Mouse (Mus musculus): ENCODE results near the gene Mpg. TPM values are rescaled to one million over a fixed set of nuclear protein-coding genes. Genes with fewer than 3 reads are reported as not detected.
"Not testable (repeated sequence)": the region's sequence is repeated elsewhere in the genome, so short reads cannot be mapped to it uniquely, and the experiment has no call there.

Gene Mpg
- total RNA-seq, 2 experiments from 2014 or later, result 20.0 to 20.8 TPM

DNA sequence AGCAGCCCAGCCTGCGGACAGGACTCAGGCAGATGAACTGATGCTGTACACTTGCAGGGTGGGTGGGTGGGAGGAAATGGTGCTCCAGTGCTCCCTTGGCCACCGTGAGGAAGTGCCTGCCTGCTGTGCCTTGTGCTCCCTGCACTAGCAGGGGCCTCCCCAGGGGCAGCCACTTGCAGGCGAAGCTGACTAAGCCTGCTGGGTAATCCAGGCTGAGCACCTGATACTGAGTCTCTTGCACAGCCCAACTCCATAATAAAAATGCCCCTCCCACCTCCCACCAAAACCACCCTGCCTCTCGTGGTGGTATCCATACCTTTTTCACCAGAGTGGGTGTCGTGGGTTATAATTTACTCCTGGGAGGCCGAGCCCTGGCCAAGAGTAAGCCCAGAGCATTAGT lies 27.1 kb upstream of the Mpg start:
- intact Hi-C loops (cut with DNase I), result loop anchor here (5.0 kb wide), 1 partner anchor 78 kb away; the partner anchor contains the start of gene Hba-x
- DNase-seq (ENCODE audit: low spot score in 2 of 2), result no peak

GRCm38 (mm10) chr11:32200075-32200601 lies 26.2 kb upstream of the Mpg start, which contains the start of gene Il9r:
Gene Il9r, minus strand, starts transcription at chr11:32200279.
- intact Hi-C loops (cut with DNase I), result no loop called here
- DNase-seq (ENCODE audit: low spot score in 2 of 2), result no peak

DNA sequence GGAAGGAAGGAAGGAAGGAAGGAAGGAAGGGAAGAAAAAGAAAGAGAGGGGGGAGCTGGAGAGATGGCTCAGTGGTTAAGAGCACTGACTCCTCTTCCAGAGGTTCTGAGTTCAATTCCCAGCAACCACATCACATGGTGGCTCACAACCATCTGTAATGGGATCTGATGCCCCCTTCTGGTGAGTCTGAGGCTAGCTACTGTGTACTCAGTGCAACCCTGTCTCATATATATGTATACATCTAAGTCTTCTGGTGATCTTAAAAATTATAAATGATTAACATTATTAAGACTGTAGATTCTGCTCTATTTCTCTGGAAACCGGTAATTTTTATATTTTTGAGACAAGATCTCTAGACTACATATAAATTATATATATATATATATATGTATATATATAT lies 25.3 kb upstream of the Mpg start:
- DNase-seq (ENCODE audit: low spot score in 2 of 2); intact Hi-C loops (cut with DNase I): not testable (repeated sequence)

DNA sequence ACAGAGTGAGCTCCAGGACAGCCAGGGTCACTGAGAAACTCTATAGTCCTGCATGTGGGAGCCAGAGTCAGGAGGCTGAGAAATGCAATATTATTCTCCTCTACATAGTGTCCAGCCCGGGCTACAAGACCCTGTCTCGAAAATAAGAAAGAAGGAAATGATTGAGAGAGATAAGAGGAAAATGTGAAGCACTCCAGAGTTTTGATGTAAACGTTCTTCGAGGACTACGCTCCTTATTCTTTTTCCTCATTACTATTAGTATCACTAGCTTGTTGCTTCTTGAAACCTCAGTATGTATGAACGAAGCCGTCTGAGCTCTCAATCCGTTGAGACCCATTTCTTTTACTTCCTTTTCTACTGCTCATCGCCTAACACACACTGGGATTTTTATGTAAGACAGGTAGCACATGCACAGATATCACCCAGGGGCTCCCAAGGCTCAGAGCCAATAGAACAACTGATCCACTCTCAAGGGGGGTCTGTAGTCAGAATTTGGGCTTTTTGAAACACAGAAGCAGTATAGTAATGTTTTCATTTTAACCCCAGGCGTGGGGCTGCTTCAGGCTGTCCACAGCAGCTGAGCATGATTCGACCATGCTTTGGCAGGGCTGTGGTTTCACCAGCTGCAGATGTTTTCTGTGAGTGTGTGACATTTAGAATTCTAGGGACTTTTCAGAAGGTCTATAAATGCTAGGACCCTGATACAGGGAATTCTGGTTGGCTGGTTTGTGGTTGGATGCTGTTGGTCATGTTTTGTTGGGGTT lies 24.2 kb upstream of the Mpg start:
- intact Hi-C loops (cut with DNase I), result no loop called here

DNA sequence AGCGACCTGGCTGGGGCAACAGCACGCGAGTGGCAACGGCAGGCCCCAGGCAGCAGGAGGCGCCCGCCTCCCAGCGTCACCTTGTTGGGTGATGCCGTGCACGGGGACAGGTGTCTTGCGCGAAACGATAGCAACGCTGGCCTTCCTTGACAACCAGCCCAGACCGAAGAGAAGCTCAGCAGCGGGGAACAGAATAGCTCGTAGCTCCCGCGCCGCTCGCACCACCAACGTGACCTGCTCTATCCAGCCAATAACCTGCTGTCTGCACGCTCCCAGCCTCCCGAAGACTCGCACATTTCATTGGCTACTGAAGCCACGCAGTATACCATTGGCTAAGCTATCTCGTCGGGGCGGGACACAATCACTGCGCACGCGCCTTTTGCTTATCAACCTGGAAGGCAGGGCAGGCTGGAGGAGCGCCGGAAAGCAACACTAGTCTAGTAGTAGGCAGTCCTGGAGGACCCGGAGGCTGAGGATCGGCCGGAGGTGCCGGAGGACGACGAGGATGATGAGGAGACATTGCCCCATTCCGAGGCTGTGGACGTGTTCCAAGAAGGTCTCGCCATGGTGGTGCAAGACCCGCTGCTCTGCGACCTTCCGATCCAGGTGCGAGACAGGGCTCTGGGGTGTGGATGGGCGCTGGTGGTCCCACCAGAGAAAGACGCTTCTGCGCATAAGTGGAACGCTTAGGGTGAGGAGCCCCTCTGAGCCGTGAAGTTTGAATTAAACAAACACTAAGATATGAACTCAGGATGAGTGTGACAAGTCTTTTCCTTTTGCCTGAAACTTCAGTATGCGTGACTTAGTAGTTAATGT lies 21.0 kb upstream of the Mpg start, which contains the start of gene Snrnp25:
TSS of gene Snrnp25 (plus strand) at position 358 of the 816 bp plus-strand sequence.
- peak; percentile 95 to 98 for DNase-seq (ENCODE audit: low spot score in 2 of 2)
- intact Hi-C loops (cut with DNase I), result no loop called here

More for the DNA sequence above, 24.2 kb upstream of the Mpg start:
- no peak for DNase-seq (ENCODE audit: low spot score in 2 of 2)

DNA sequence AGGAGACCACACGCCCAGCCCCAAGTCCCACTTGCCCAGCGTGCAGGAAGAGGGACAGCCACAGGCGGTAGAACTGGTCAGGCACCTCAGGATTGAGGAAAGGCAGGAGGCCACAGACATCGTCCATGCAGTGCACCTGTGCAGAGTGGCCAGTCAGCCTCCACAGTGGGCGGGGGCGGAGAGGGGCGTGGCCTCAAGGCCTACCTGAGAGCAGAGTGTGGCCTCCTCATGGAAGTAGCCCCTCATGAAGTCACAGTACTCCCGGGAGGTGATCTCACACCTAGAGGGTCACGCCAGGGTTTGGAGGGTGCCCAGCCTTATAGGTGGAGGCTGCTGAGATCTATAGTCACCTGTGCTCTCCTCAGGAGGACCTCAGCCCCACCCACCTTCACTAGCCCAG lies 15.7 kb upstream of the Mpg start:
- DNase-seq (ENCODE audit: low spot score in 2 of 2), result no peak
- intact Hi-C loops (cut with DNase I), result loop anchor here (10.0 kb wide), 1 partner anchor 114 kb away; no protein-coding TSS in a partner anchor

GRCm38 (mm10) chr11:32215372-32216162 lies 10.7 kb upstream of the Mpg start:
- DNase-seq (ENCODE audit: low spot score in 2 of 2), result no peak
- intact Hi-C loops (cut with DNase I), result loop anchor here (10.0 kb wide), 1 partner anchor 109 kb away; no protein-coding TSS in a partner anchor

DNA sequence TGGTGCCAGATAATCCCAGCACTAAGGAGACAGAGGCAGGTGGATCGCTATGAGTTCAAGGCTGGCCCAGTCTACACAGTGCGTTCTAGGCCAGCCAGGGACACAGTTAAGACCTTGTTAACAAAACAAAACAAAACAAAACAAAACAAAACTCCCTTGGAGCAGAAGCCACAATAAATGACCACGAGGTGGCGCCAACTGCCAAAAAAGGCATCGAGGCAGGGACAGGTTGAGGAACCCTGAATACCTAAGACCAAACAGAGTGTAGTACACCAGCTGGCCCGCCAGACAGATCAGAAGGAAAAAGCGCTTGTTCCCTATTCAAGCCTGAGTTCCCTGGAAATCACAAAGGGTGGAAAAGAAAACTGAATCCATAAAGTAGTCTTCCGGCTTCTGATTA lies 9.5 kb upstream of the Mpg start:
- peak; percentile 75 to 76 for DNase-seq (ENCODE audit: low spot score in 2 of 2)
- intact Hi-C loops (cut with DNase I), result loop anchor here (1.0 to 10.0 kb wide), 2 partner anchors 21 to 108 kb away; no protein-coding TSS in a partner anchor

- DNase-seq (ENCODE audit: low spot score in 2 of 2), result no peak
These were observed 7.7 kb upstream of the Mpg start for GRCm38 (mm10) chr11:32218501-32219050.

GRCm38 (mm10) chr11:32219287-32219686 lies 7.0 kb upstream of the Mpg start:
- intact Hi-C loops (cut with DNase I), result loop anchor here (10.0 kb wide), 1 partner anchor 106 kb away; no protein-coding TSS in a partner anchor
- DNase-seq (ENCODE audit: low spot score in 2 of 2), result no peak

More at GRCm38 (mm10) chr11:32218501-32219050, 7.7 kb upstream of the Mpg start:
- intact Hi-C loops (cut with DNase I), result loop anchor here (10.0 kb wide), 1 partner anchor 106 kb away; no protein-coding TSS in a partner anchor

- intact Hi-C loops (cut with DNase I), result no loop called here
These were observed 5.6 kb upstream of the Mpg start for GRCm38 (mm10) chr11:32220607-32221224.

DNA sequence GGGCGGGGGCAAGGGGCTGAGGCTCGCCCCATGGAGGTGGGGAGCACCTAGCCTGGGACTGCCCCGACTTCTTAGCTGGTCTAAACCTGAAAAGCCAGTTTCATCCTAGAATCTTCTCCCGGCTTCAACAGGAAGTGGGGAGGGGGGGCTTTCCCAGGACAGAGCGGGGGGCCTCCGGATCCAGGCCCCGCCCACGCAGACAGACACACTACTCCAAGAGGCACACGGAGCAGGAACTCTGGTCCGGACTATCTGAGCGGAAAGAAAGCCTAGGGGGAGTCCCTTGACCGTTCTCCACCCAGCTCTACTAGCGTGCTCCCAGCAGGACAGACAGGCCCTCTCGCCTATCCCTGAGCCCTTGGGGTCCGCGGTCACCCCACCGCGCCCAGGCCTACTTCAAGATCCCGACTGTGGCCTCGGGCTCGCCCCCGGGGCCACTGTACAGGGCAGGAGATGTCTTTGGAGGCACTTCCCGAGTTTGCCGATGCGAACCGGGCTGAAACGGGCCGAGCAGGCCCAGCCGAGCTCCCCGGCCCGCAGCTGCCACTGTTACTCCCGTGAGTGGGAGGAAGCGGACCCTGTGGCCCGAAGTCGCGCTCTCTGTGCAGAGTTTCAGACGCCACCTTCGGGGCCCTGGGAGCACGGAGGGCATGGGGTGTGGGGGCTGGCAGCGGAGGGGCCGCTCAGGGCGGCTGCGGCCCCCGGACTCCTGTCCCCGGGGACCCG lies 4.9 kb upstream of the Mpg start:
- no peak for DNase-seq (ENCODE audit: low spot score in 2 of 2)
- intact Hi-C loops (cut with DNase I), result no loop called here

More at GRCm38 (mm10) chr11:32220607-32221224, 5.6 kb upstream of the Mpg start:
- no peak for DNase-seq (ENCODE audit: low spot score in 2 of 2)

- DNase-seq (ENCODE audit: low spot score in 2 of 2), result no peak
- intact Hi-C loops (cut with DNase I), result no loop called here
These were observed 4.3 kb upstream of the Mpg start, which contains the start of gene Rhbdf1 for GRCm38 (mm10) chr11:32221951-32222409. Gene Rhbdf1, minus strand, starts transcription at chr11:32222300.

GRCm38 (mm10) chr11:32222570-32223194 lies 3.6 kb upstream of the Mpg start:
- intact Hi-C loops (cut with DNase I), result no loop called here
- DNase-seq (ENCODE audit: low spot score in 2 of 2), result no peak

DNA sequence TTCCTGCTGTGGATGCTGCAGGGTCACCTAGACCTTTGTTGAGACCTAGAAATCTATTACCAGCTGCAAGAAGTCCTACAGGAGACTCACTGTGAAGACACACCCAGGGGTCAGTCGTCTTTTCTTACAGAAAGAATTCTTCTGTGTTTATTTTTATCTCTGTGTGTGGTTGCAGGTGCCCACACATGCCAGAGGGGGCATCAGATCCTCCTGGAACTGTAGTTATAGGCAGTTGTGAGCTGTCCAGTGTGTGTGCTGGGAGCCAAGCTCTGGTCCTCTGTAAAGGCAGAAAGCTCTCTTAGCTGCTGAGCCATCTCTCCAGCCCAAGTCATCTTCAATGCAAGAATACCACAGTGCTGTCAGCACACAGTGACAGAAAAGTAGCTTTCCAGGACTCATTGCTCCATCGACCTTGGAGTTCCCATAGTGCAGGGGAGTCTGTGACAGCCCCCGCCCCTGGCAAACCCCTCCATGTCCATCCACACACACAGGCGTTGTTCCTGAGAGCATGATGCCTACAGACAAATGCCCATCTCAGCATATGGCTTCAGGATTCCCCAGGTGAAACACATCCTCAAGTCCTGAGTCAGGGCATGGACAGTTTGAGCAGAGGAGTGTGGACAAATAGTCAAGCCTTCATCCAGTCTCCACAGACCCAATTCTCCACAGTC lies 2.9 kb upstream of the Mpg start:
- intact Hi-C loops (cut with DNase I), result no loop called here
- no peak for DNase-seq (ENCODE audit: low spot score in 2 of 2)

DNA sequence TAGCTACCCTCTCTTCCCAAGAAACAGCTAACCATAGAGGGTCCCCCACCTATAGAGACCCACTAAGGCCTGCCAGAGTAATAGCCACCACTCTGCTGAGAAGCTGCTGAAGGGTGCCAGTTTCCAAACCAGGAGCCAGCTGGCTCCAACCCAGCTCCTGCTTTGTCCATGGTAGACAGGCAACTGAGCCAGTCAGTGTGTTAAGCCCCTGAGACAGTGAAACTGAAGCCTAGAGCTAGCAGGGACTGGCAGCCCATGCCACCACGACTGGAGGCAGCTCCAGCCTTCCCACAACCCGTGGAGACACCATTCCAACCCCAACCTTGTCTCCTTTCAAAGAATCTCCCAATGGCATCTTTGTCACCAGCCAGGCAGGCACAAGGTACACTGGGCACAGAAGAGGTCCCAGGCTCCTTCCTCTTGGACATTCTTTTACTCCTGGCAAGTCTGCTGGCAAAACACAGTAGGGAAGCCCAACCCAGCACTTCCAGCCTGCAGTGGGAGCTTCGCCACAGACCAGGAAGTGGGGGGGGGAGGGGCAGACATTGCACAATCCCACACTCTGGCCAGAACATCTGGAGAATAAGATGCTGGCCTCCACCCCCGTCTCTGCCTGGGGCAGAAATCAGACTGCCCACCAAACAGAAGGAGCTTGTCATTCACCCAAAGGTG lies 1.7 kb upstream of the Mpg start:
- DNase-seq (ENCODE audit: low spot score in 2 of 2), result no peak
- intact Hi-C loops (cut with DNase I), result no loop called here
